Mouse (Mus musculus) ovary, adult 10 weeks (tissue): ENCODE results near the gene Stom. TPM values are rescaled to one million over a fixed set of nuclear protein-coding genes. Genes with fewer than 3 reads are reported as not detected.

Experiments
- polyA plus RNA-seq: library from polyadenylated mRNA; stranded (reverse); fragments of 350-450 nt; fragmentation: Illumina TruSeq; extraction: RNeasy Lipid Tissue Mini Kit (QIAGEN cat#74804); gene quantifications from one replicate; pipeline ENCODE4 v1.2.3, GENCODE M21; 2014

Gene Stom
- polyA plus RNA-seq = 81.5 TPM

DNA sequence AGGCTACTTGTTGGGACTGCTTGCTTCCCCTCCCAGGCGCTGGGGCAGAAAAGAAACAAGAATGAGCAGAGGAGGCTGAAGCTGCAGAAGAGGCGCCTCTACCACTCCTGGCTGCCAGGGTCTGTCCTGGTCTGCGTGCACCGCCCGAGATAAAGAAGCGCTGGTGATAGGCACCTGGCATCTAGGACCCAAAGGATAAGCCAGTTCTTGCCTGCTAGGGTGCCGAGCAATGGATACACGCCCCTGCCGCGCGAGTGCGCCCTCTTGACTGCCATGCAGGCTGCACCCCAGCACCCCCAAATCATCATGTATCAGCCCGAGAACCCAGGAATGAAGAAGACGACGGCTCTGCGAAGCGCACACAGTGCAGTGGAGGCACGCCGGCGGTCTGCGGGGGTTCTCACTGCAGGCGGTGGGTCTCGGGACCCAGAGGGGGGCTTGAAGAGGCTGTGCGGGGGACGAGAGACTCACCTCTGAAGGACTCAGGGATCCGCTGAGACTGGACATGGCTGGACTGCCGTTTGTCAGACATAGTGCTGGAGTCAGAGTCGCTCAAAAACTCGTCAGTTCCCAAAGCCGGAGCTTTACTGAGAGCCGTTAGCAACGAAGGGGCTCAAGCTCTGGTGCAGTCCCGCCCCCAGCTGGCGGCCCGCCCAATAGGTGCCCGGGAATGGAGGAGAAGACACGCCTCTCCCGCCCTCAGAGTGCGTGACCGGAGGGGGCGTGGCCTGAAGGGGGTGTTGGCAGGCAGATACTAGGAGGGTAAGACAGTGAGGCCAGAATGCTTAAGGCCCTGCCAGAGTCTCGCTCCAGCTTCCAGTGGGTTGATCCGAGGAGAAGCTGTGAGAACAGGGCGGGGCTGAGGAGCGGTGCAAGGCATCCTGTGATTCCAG, at the start of gene Stom:
Stom (minus strand) TSS at position 589 of the 893 bp plus-strand sequence.

DNA sequence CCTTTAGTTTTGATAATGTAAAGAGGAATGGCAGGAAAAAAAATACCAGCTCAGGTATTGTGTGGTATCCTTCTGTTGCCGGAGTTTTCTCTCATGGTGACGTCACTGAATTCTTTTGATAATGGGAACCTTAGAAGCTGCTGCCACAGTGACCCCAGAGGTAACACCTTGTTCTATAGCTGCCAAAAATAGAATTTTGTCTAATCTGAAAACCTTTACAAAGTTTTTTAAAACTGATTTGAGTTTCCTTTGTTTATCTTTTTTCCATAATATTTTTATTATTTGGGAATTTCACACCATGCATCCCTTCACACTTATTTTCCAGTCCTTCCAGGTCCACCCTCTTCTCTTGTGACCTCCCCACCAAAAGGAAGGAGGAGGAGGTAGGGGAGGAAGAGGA, 30.9 kb upstream of the Stom start, which contains the start of gene 4930568D16Rik:
4930568D16Rik (minus strand) TSS at position 101 of the 400 bp plus-strand sequence.

Other genes with a start within 250 kb of the Stom start
- 0.68 TPM for gene AI182371, start 235.4 kb downstream of the Stom start, polyA plus RNA-seq
- gene Cntrl, start 227.5 kb downstream of the Stom start, polyA plus RNA-seq = 35.7 TPM
- gene Rab14, start 135.9 kb downstream of the Stom start, polyA plus RNA-seq = 408 TPM
- gene Gsn, start 80.6 kb downstream of the Stom start, polyA plus RNA-seq = 21.4 TPM
- gene 4930568D16Rik, start 30.8 kb upstream of the Stom start, polyA plus RNA-seq = not detected
- not detected for gene 4930402F06Rik, start 60.2 kb upstream of the Stom start, polyA plus RNA-seq
- gene Ggta1, start 126.3 kb upstream of the Stom start, polyA plus RNA-seq = 31.9 TPM
- 1.8 TPM for gene Dab2ip, start 221.3 kb upstream of the Stom start, polyA plus RNA-seq